Mouse (Mus musculus): ENCODE data around the gene Fam161b. TPM values are rescaled to one million over a fixed set of nuclear protein-coding genes. Genes with fewer than 3 reads are reported as not detected.
"Not testable (repeated sequence)": the region's sequence is repeated elsewhere in the genome, so short reads cannot be mapped to it uniquely, and the experiment has no call there.

Gene Fam161b
- polyA plus RNA-seq, 1 experiment from 2014 or later, result 21.5 TPM

DNA sequence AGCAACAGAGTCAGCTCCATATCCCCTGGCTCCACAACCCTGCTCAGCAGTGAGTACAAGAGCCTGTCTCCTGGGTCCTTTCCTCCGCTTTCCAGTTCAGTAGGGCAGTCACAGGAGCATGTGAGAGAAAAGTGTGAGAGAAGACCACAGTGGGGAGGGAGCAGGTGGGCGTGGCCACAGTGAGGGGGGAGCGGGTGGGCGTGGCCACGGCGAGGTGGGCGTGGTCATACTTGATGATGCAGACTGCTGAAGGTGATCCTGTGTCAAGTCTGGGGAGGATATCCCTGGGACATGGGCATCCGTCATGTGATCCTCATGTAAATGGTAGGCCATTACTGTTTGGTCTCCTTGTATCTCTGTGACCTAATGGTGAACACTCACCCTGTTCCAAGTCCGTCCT, 5.3 kb upstream of the Fam161b start:
- 72% methylated on average over 9 of the region's 9 CpGs for WGBS
- H3K27me3 ChIP-seq (replicated peaks), result no peaks in the 10 kb centered on the region
- no peak overlapping the region for H3K4me3 ChIP-seq
- H3K4me2 ChIP-seq, result no peak overlapping the region
- H3K4me1 ChIP-seq, result peaks cover 17% of the 10 kb centered on the region
- H3K9me3 ChIP-seq, result no peaks in the 10 kb centered on the region
- ATAC-seq (replicated peaks), result no peak
- peaks cover 35% of the 10 kb centered on the region for H3K36me3 ChIP-seq (replicated peaks)
- no peak overlapping the region for H3K27ac ChIP-seq
- H3K9ac ChIP-seq, result no peak overlapping the region

DNA sequence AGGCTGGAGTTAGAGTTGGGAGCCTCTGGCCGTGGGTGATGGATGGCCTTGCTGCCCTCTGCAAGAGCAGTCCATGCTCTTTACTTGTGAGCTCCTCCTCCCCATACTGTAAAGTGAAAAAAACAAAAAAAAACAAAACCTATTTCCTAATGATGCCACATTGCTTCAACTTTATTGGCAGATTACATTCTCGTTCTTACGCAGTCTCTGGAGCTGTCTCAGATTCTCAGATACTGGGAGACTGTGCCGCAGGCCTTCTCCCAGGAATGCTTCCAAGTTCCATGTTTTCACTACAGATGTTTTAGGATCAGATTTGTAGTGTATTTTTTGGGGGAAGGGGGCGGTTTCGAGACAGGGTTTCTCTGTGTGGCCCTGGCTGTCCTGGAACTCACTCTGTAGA, 3.5 kb upstream of the Fam161b start:
- H3K9ac ChIP-seq, result no peak overlapping the region
- H3K4me2 ChIP-seq, result no peak overlapping the region
- H3K27me3 ChIP-seq (replicated peaks), result no peaks in the 10 kb centered on the region
- no peak for ATAC-seq (replicated peaks)
- H3K27ac ChIP-seq, result no peak overlapping the region
- peaks cover 18% of the 10 kb centered on the region for H3K36me3 ChIP-seq (replicated peaks)
- no peak overlapping the region for H3K4me3 ChIP-seq
- no peaks in the 10 kb centered on the region for H3K9me3 ChIP-seq
- peaks cover 28% of the 10 kb centered on the region for H3K4me1 ChIP-seq
- WGBS, result 94% methylated on average over 6 of the region's 6 CpGs

DNA sequence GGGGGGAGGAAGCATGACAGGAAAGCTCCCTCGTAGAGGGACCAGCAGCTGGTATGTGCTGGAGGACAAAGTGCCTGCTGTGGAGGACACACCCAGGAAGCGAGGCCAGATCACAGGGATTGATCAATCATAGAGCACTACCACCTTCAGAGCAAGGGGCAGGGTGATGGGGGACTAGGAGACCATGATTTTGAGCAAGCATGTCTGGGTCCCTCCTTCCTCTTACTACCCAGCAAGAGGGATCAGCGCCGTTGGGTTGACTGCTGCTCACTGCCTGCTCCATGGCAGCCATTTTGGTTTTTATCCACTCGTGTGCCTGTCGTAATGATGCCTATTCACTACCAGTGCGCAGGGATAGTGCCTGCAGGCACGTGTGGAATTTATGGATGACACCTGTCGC, 2.7 kb upstream of the Fam161b start:
- 89% methylated on average over 9 of the region's 9 CpGs for WGBS
- H3K27me3 ChIP-seq (replicated peaks), result no peaks in the 10 kb centered on the region
- no peak overlapping the region for H3K4me3 ChIP-seq
- H3K9ac ChIP-seq, result no peak overlapping the region
- H3K4me2 ChIP-seq, result no peak overlapping the region
- no peak overlapping the region for H3K27ac ChIP-seq
- ATAC-seq (replicated peaks), result no peak
- no peaks in the 10 kb centered on the region for H3K9me3 ChIP-seq
- peaks cover 32% of the 10 kb centered on the region for H3K4me1 ChIP-seq
- H3K36me3 ChIP-seq (replicated peaks), result peaks cover 13% of the 10 kb centered on the region; the same call in 1 of the 2 replicates

DNA sequence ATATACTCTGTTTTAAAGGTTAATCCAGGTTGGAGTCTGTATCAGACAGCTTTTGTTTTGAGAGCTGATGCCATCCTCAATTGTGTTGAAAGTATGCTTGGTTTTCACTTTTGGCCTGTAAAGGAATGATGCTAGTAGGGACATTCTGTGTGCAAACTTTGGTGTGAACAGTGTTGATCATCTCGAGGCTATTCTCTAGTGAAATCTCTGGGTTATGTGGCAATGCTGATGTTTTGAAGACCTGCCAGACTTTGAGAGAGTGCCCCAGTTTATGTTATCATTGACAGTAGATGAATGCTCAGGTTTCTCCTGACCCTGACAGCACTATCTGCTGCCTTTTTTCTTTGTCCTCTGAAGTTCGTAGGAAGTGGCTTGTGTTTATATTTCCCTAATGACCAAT, 1.2 kb upstream of the Fam161b start:
- no peaks in the 10 kb centered on the region for H3K9me3 ChIP-seq
- 80% methylated on average over 2 of the region's 2 CpGs for WGBS
- no peak for ATAC-seq (replicated peaks)
- H3K27ac ChIP-seq, result no peak overlapping the region
- H3K4me2 ChIP-seq, result peak overlapping the region; percentile 70
- peaks cover under 1% of the 10 kb centered on the region; the same call in 1 of the 2 replicates for H3K36me3 ChIP-seq (replicated peaks)
- no peak overlapping the region for H3K9ac ChIP-seq
- peaks cover 32% of the 10 kb centered on the region for H3K4me1 ChIP-seq
- H3K27me3 ChIP-seq (replicated peaks), result no peaks in the 10 kb centered on the region
- H3K4me3 ChIP-seq, result peak overlapping the region; percentile 87

DNA sequence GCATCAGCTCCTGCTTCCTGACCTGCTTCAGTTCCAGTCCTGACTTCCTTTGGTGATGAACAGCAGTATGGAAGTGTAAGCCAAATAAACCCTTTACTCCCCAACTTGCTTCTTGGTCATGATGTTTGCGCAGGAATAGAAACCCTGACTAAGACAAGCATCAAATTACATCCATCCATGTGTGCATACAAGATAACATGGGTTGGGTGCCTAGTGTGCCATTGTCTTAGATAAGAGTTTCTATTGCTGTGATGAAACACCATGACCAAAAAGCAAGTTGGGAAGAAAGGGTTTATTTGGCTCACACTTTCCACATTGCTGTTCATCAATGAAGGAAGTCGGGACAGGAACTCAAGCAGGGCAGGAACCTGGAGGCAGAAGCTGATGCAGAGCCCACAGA, 2.9 kb downstream of the Fam161b start:
- peaks cover 27% of the 10 kb centered on the region for H3K36me3 ChIP-seq (replicated peaks)
- not testable (repeated sequence) for H3K9me3 ChIP-seq; H3K27me3 ChIP-seq (replicated peaks); H3K4me3 ChIP-seq; H3K4me2 ChIP-seq; H3K27ac ChIP-seq; H3K9ac ChIP-seq; ATAC-seq (replicated peaks)
- peaks cover 28% of the 10 kb centered on the region for H3K4me1 ChIP-seq
- 86% methylated on average over 2 of the region's 2 CpGs for WGBS

DNA sequence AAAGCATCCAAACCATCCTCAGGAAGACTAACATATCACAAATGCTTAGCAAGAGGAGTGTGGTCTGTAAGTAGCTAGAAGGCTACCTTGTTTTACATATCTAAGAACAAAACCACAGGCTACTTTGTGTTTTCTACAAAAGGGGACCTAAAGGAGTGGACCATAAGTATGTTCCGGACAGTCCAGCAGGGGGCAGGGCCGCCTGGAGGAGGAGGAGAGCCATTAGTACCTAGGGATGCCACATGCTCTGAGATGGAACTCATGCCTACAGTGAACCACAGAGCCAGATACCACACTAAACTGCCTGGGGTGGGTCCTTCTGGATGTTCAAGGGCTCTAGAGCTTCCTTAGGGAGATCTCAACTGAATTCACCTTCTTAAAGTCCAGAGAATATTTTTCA, 14.4 kb downstream of the Fam161b start:
- whole genome bisulfite sequencing, result 35% methylated on average over 2 of the region's 2 CpGs
- no peak overlapping the region for H3K4me2 ChIP-seq

DNA sequence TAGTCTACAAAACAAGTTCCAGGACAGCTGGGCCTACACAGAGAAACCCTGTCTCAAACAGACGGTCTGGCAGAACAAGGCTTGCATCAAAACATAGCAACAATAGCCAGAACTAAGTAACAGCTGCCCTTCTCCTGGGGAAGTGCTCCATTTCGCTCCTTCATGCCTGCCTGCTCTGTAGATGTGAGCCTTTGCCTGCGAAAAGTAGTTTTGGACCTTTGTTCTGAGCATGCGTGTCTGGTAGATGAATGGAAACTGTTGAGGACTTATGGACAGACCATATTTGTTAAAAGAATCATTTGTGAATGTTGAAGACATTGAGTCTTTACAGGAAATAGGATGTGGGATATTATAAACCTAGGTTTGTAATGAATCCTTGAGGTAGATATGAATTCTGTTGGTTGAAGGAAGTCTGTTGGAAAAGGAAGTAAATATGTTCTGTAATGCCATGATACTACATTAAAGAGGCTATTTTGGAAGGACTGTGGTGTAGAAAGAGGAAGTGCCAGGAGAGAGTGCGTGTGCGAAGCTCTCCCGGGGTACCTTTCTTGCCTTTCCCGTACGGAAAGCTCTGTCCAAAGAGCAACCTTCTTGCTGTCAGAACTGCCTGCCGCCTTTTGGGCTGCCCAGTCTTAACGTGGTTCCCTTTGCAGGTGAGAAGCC, 24.5 kb downstream of the Fam161b start:
- peaks cover 63% of the 10 kb centered on the region for H3K36me3 ChIP-seq (replicated peaks)

More for the DNA sequence above, 14.4 kb downstream of the Fam161b start:
- H3K4me1 ChIP-seq, result no peaks in the 10 kb centered on the region
- H3K9ac ChIP-seq, result no peak overlapping the region
- no peak overlapping the region for H3K4me3 ChIP-seq
- no peak for ATAC-seq (replicated peaks)
- no peak overlapping the region for H3K27ac ChIP-seq
- H3K36me3 ChIP-seq (replicated peaks), result peaks cover 45% of the 10 kb centered on the region
- H3K27me3 ChIP-seq (replicated peaks), result no peaks in the 10 kb centered on the region
- H3K9me3 ChIP-seq, result no peaks in the 10 kb centered on the region

DNA sequence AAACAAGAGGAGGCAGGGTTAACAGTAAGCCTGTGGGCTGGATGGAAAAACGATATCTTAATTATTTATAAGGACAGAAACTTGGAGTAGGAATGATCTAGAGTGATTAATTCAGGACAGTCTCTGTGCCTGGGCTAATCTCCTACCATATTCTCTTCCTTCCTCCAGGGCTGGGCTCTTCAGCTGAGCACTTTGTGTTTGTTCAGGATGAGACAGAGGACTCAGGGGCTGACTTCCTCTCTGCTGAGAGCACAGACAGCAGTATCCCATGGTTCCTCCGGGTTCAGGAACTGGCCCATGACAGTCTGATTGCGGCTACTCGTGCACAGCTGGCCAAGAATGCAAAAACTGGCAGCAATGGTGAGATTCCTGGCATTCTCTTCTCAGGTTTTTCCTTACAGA, 34.5 kb downstream of the Fam161b start:
- Histone ChIP-seq H3K36me3 (replicated peaks) (peaks cover 26% of the 10 kb centered on the region), H3K4me2 (no peak overlapping the region), H3K27ac (no peak overlapping the region), H3K27me3 (replicated peaks) (no peaks in the 10 kb centered on the region), H3K9ac (no peak overlapping the region), H3K4me1 (no peaks in the 10 kb centered on the region), H3K9me3 (no peaks in the 10 kb centered on the region), H3K4me3 (no peak overlapping the region)
- ATAC-seq (replicated peaks), result no peak
- WGBS, result 87% methylated on average over 4 of the region's 4 CpGs

More for the DNA sequence above, 24.5 kb downstream of the Fam161b start:
- 94% methylated on average over 11 of the region's 11 CpGs for WGBS
- Histone ChIP-seq H3K27me3 (replicated peaks) (no peaks in the 10 kb centered on the region), H3K4me2 (no peak overlapping the region), H3K4me1 (no peaks in the 10 kb centered on the region), H3K9ac (no peak overlapping the region), H3K9me3 (no peaks in the 10 kb centered on the region), H3K27ac (no peak overlapping the region), H3K4me3 (no peak overlapping the region)
- no peak for ATAC-seq (replicated peaks)

DNA sequence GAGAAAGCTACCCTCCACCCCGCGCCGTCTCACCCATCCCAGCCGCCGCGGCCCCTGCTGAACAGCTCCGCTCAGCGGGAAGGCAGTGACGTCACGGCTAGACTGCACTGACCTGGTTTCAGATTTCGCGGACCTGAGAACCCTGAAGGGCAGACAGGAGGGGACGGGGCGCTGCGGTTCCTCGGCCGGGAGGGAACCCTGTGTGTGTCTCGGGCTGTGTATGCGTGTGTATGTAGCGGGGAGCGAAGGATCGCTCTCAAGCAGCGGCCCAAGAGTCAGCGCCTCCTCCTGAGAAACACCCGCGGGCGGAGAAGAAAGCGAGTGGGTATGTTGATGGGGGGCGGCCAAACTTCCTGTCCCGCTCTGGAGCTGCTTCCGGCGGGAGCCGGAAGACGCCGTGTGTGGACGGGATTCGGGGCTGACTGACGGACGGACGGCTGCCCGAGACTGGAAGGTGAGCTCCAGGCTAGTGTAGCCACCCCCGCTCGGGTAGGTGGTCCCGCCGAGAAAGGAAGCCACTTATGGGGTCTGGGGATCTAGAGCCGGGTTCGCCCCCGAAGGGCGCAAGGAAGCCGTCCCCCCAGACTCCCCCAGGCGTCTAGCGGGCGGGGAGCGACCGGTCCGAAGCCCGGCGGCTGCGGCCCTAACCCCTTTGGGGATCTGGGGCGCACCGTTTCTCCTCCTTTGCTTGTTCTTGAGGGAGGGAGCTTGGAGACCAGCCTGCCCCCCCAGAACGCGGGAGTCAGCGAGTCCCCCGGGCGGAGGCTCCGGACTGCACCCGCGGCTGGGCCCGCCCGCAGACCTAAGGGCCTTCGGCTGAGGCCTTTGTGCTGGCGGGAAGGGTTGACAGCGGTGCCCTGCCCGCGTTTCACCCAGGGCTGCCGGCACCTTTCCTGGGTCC, 44.7 kb downstream of the Fam161b start, which contains the start of gene Zfp410:
Zfp410 (plus strand) TSS at position 132 of the 901 bp plus-strand sequence.
- H3K9me3 ChIP-seq, result no peaks in the 10 kb centered on the region
- H3K4me1 ChIP-seq, result peaks cover 29% of the 10 kb centered on the region
- H3K4me3 ChIP-seq, result peak within 1 kb of the TSS; percentile 75
- no peaks in the 10 kb centered on the region for H3K36me3 ChIP-seq (replicated peaks)
- H3K4me2 ChIP-seq, result peak within 1 kb of the TSS; percentile 82
- no peaks in the 10 kb centered on the region for H3K27me3 ChIP-seq (replicated peaks)
- under 1% methylated on average over 77 of the region's 77 CpGs for WGBS
- H3K9ac ChIP-seq, result peak within 1 kb of the TSS; percentile 87
- peak within 1 kb of the TSS; percentile 93 for H3K27ac ChIP-seq
- peak; percentile 95 for ATAC-seq (replicated peaks)

DNA sequence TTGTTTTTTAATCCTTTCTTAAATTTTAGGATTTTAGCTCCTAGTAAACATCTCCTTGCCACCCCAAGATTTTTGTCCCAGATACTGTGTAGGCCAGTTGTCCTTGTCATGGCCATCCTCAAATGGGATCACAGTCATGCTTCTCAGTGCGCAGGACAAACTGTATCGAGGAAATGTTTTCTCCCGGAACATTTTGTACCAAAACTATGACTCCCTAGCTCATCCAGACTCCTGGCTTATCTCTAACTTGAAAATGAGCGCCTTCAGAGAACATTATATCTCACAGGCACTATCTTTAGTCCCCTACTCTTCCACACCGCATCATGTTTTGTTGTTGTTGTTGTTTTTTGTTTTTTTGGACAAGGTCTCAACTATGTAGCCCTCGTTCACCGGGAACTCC, 45.6 kb downstream of the Fam161b start:
- Histone ChIP-seq H3K9ac (peak overlapping the region; percentile 87), H3K36me3 (replicated peaks) (no peaks in the 10 kb centered on the region), H3K9me3 (no peaks in the 10 kb centered on the region), H3K4me3 (peak overlapping the region; percentile 75), H3K4me2 (peak overlapping the region; percentile 82), H3K27ac (peak overlapping the region; percentile 93; the same call in 1 of the 2 replicates), H3K4me1 (peaks cover 29% of the 10 kb centered on the region), H3K27me3 (replicated peaks) (no peaks in the 10 kb centered on the region)
- 42% methylated on average over 7 of the region's 7 CpGs for WGBS
- 0 out of 2 replicates have a peak, but pooled peaks have one; percentile 21 for ATAC-seq (replicated peaks)

DNA sequence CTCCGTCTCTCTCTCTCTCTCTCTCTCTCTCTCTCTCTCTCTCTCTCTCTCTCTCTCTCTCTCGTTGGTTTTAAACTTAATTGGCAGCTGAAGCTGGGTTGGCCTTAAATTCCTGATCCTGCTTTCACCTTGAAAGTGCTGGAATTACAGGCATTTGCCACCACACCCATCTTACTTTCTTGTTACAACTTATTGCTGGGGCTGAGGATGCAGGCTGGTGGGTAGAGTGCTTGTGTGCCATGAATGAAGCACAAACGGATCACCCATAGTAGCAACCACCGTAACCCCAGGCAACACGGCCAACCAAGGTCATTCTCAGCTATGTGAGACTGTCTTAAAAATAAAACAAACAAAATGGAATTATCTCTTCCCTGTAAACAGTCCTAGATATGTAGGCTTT, 50.3 kb downstream of the Fam161b start:
- Histone ChIP-seq H3K4me3 (no peak overlapping the region), H3K27ac (no peak overlapping the region), H3K4me2 (no peak overlapping the region), H3K4me1 (peaks cover 5% of the 10 kb centered on the region), H3K27me3 (replicated peaks) (no peaks in the 10 kb centered on the region), H3K9ac (no peak overlapping the region), H3K36me3 (replicated peaks) (peaks cover 2% of the 10 kb centered on the region; the same call in 1 of the 2 replicates), H3K9me3 (no peaks in the 10 kb centered on the region)
- WGBS, result 84% methylated on average over 4 of the region's 5 CpGs
- no peak for ATAC-seq (replicated peaks)

DNA sequence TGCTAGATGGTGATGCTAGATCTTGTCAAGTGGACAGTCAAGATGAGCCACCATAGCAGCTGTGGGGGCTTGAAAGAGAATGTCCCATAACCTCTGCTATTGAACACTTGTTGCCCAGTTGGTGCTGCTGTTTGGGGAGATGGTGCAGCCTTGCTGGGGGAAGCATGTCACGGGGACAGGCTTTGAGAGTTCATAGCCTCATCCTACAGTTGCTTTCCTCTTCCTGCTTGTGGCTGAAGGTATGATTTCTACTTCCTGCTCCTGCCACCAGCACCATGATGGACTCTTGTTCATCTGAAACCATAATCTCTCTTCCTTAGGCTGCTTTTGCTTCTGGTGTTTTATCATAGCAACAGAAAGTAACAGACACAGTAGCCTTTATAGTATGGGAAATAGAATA, 57.1 kb downstream of the Fam161b start:
- H3K4me1 ChIP-seq, result no peaks in the 10 kb centered on the region
- no peak overlapping the region for H3K4me3 ChIP-seq
- H3K9ac ChIP-seq, result no peak overlapping the region
- WGBS, result 80% methylated on average over 1 of the region's 1 CpGs
- H3K4me2 ChIP-seq, result no peak overlapping the region
- H3K9me3 ChIP-seq, result no peaks in the 10 kb centered on the region
- H3K27ac ChIP-seq, result no peak overlapping the region
- peaks cover 9% of the 10 kb centered on the region; the same call in 1 of the 2 replicates for H3K36me3 ChIP-seq (replicated peaks)
- ATAC-seq (replicated peaks), result no peak
- H3K27me3 ChIP-seq (replicated peaks), result no peaks in the 10 kb centered on the region

Measured in midbrain, embryonic 15.5 days (tissue).